Mouse (Mus musculus): ENCODE measurements around the gene BC107364. TPM values are rescaled to one million over a fixed set of nuclear protein-coding genes. Genes with fewer than 3 reads are reported as not detected.

Gene BC107364
- total RNA-seq (2023), result not detected

DNA sequence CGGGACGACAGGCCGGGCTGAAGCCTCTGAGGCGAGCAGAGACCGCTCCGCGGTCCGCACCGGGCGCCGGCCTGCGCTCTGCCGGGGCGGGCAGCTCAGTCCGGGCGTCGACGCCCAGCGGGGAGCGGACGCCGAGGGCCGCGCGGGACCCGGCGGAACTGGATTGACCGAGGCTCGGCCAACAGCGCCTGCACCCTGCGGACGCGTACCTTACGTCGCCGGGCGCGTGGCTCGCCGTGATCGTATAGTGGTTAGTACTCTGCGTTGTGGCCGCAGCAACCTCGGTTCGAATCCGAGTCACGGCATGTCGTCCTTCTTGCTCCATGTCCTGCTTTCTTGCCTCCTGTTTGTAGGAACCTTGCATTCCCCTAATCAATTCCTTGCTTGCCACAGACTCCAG, at the start of gene BC107364:
Gene BC107364 (minus strand): TSS at position 45 of the 400 bp plus-strand sequence.

Other genes starting within 250 kb of the BC107364 start
- 1 to 10 TPM; 5.7 to 5.8 TPM for gene Bola1, start 232.6 kb downstream of the BC107364 start, total RNA-seq (2023)
- 10 to 100 TPM; 17.4 to 21.4 TPM for gene Hist2h2ab, start 232.4 kb downstream of the BC107364 start, total RNA-seq (2023)
- 100 to 1,000 TPM; 338 to 339 TPM for gene Hist2h2ac, start 231.4 kb downstream of the BC107364 start, total RNA-seq (2023)
- 1 to 10 TPM; 2.6 to 3.5 TPM for gene Hist2h2be, start 231.2 kb downstream of the BC107364 start, total RNA-seq (2023)
- 100 to 1,000 TPM; 451 to 486 TPM for gene Hist2h3c2, start 213.2 kb downstream of the BC107364 start, total RNA-seq (2023)
- gene Hist2h2aa2, start 212.0 kb downstream of the BC107364 start, total RNA-seq (2023), result 1,000 to 10,000 TPM; 2,817 to 3,247 TPM
- 10 to 100 TPM in 1 of 2 experiments, 1 to 10 TPM in 1; 10.0 to 41.5 TPM for gene Hist2h2aa1, start 206.8 kb downstream of the BC107364 start, total RNA-seq (2023)
- not detected for gene Hist2h3c1, start 205.6 kb downstream of the BC107364 start, total RNA-seq (2023)
- gene Hist2h4, start 189.0 kb downstream of the BC107364 start, total RNA-seq (2023), result 100 to 1,000 TPM; 249 to 250 TPM
- 1,000 to 10,000 TPM; 2,116 to 2,242 TPM for gene Hist2h3b, start 183.7 kb downstream of the BC107364 start, total RNA-seq (2023)
- gene Hist2h2bb, start 182.6 kb downstream of the BC107364 start, total RNA-seq (2023), result 1,000 to 10,000 TPM; 1,687 to 1,847 TPM
- 1 to 10 TPM; 1.9 to 3.0 TPM for gene Fcgr1, start 158.3 kb downstream of the BC107364 start, total RNA-seq (2023)
- gene Hfe2, start 72.9 kb upstream of the BC107364 start, total RNA-seq (2023), result not detected
- 100 to 1,000 TPM; 403 to 416 TPM for gene Txnip, start 105.7 kb upstream of the BC107364 start, total RNA-seq (2023)
- gene Gm16253, start 124.7 kb upstream of the BC107364 start, total RNA-seq (2023), result not detected
- gene Polr3gl, start 141.9 kb upstream of the BC107364 start, total RNA-seq (2023), result 10 to 100 TPM; 15.6 to 17.0 TPM
- gene Ankrd34a, start 144.3 kb upstream of the BC107364 start, total RNA-seq (2023), result not detected
- gene Lix1l, start 148.8 kb upstream of the BC107364 start, total RNA-seq (2023), result under 1 TPM; 0.58 to 0.68 TPM
- 10 to 100 TPM; 51.6 to 56.6 TPM for gene Rbm8a, start 177.6 kb upstream of the BC107364 start, total RNA-seq (2023)
- 10 to 100 TPM; 11.0 to 12.7 TPM for gene Pex11b, start 183.1 kb upstream of the BC107364 start, total RNA-seq (2023)
- gene Gm42957, start 183.2 kb upstream of the BC107364 start, total RNA-seq (2023), result not detected
- under 1 TPM; 0.31 to 0.37 TPM for gene Itga10, start 193.3 kb upstream of the BC107364 start, total RNA-seq (2023)
- gene Ankrd35, start 217.8 kb upstream of the BC107364 start, total RNA-seq (2023), result not detected
- 10 to 100 TPM; 38.8 to 48.2 TPM for gene Pias3, start 244.1 kb upstream of the BC107364 start, total RNA-seq (2023)

All from neutrophil, adult 59 days (primary cell).